Mouse (Mus musculus) lung, postnatal 0 days (tissue): ENCODE measurements at regions not wholly inside any gene's neighbourhood (a gene's known extent, or its start where the extent isn't known, plus 50 kb on each side); places are given as distances from the start of the nearest gene placed in this dataset.

Experiments used
- ATAC-seq: fragments of 200-750 bp; cut with Nextera tagmentation; 2 replicates; pipeline ENCODE4 v1.8.0; 2017; ENCODE audit warnings: moderate library complexity
- DNase-seq: peaks from one replicate; pipeline ENCODE4 v3.0.0-alpha.2; 2016; ENCODE audit warnings: low spot score
- H3K27ac ChIP-seq: fragments of 300-500 bp; sonication (generic); 2 replicates; pipeline ENCODE4 v1.5.1; 2014; ENCODE audit warnings: antibody characterized with exemption, mild to moderate bottlenecking, low read length, mixed read lengths
- H3K27me3 ChIP-seq: fragments of 300-500 bp; sonication (generic); replicated peaks from 2 replicates; pipeline ENCODE4 v1.6.1; 2014; ENCODE audit warnings: low read length, mixed read lengths; ENCODE audit not compliant: insufficient read depth
- H3K36me3 ChIP-seq: fragments of 300-500 bp; sonication (generic); 2 replicates; pipeline ENCODE4 v1.6.1; 2014; ENCODE audit warnings: low read length, mixed read lengths; ENCODE audit not compliant: insufficient read depth
- H3K4me1 ChIP-seq: fragments of 300-500 bp; sonication (generic); 2 replicates; pipeline ENCODE4 v1.6.1; 2014; ENCODE audit warnings: antibody characterized with exemption, low read depth, low read length, mixed read lengths; ENCODE audit not compliant: insufficient read depth
- H3K4me2 ChIP-seq: fragments of 300-500 bp; sonication (generic); replicated peaks from 2 replicates; pipeline ENCODE4 v1.6.1; 2014; ENCODE audit warnings: low read depth, mild to moderate bottlenecking, low read length, moderate library complexity, mixed read lengths
- H3K4me3 ChIP-seq: fragments of 300-500 bp; sonication (generic); 2 replicates; pipeline ENCODE4 v1.5.1; 2014; ENCODE audit warnings: low read depth, low read length
- H3K9ac ChIP-seq: fragments of 300-500 bp; sonication (generic); replicated peaks from 2 replicates; pipeline ENCODE4 v1.6.1; 2014; ENCODE audit warnings: low read depth, mild to moderate bottlenecking
- H3K9me3 ChIP-seq: fragments of 300-500 bp; sonication (generic); 2 replicates; pipeline ENCODE4 v1.6.1; 2016; ENCODE audit warnings: low read length, mixed read lengths
- CTCF ChIP-seq: IDR thresholded peaks from 2 replicates; pipeline ENCODE4 v1.5.1; 2016; ENCODE audit warnings: antibody characterized with exemption, mild to moderate bottlenecking
- EP300 ChIP-seq: IDR thresholded peaks from 2 replicates; pipeline ENCODE4 v1.6.1; 2016; ENCODE audit warnings: antibody characterized with exemption, mild to moderate bottlenecking, control low read depth
- WGBS: fragments of 180-500 bp; shearing (Covaris S2); extraction: QIAGEN DNeasy Blood & Tissue Kit; methylation state at CpG from one replicate; pipeline ENCODE4 v1.1.7; 2014; 5-methylcytosine and 5-hydroxymethylcytosine counted together

- Histone ChIP-seq H3K9ac (no peak overlapping the region), H3K27me3 (no peaks in the 10 kb centered on the region), H3K4me3 (no peak overlapping the region), H3K4me2 (no peak overlapping the region), H3K27ac (no peak overlapping the region), H3K9me3 (no peaks in the 10 kb centered on the region), H3K36me3 (no peaks in the 10 kb centered on the region), H3K4me1 (no peaks in the 10 kb centered on the region)
- no peak for TF ChIP-seq CTCF
- TF ChIP-seq EP300: no peak
- DNase-seq (no peak), ATAC-seq (no peak)
- WGBS: 52% methylated on average over 4 of the region's 4 CpGs
Observed at GRCm38 (mm10) chr3:148056074-148056473, 934.3 kb downstream of the Adgrl2 start.

DNA sequence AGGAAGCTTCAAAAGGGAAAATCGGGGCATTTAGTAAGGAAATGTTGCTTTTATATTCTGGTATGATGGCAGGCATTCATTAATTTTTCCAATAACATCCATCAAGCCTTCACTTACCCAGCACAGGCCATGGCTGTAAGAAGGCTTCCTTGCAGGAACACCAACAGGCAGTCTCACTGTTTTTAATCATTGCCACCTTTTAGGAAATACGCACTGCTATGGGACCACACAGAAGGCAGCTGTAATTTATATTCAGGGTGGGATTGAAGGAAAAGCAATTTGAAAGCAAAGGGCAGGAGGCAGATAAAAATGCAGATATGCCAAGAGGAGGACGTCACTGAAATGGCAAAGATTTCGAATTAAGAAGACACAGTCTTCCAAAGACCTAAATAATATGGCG lies 937.8 kb downstream of the Adgrl2 start:
- no peak for TF ChIP-seq EP300
- no peak for TF ChIP-seq CTCF
- no peaks in the 10 kb centered on the region for H3K36me3 ChIP-seq
- ATAC-seq (no peak), DNase-seq (no peak)
- no peaks in the 10 kb centered on the region for H3K27me3 ChIP-seq
- no peaks in the 10 kb centered on the region for H3K4me1 ChIP-seq
- no peak overlapping the region for H3K4me3 ChIP-seq
- H3K4me2 ChIP-seq: no peak overlapping the region
- H3K9me3 ChIP-seq: no peaks in the 10 kb centered on the region
- H3K27ac ChIP-seq: no peak overlapping the region
- H3K9ac ChIP-seq: no peak overlapping the region
- 52% methylated on average over 5 of the region's 5 CpGs for WGBS

DNA sequence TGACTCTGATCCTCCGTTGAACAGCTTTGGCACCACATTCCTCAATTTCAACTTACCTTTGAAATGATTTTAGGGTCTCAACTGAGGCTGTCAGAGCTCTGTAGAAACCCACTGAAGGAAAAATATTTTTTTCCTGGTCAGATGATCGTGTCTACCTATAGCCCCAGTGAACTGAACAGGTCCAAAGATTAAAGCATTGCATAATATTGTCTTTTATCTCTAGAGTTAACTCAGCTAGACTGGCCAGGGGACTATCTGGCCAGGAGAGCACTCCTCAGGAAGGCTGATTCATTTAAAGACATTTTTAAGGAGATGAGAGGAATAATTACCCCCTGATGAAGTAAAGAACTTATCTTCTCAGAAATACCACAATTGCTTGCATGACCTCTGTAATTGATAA lies 942.1 kb downstream of the Adgrl2 start:
- Histone ChIP-seq H3K4me2 (no peak overlapping the region), H3K4me1 (no peaks in the 10 kb centered on the region), H3K4me3 (no peak overlapping the region), H3K9ac (no peak overlapping the region), H3K36me3 (no peaks in the 10 kb centered on the region), H3K27ac (no peak overlapping the region), H3K27me3 (no peaks in the 10 kb centered on the region), H3K9me3 (no peaks in the 10 kb centered on the region)
- DNase-seq (no peak), ATAC-seq (no peak)
- WGBS: 68% methylated on average over 2 of the region's 2 CpGs
- TF ChIP-seq CTCF (no peak), EP300 (no peak)

GRCm38 (mm10) chr3:148032532-148032931 lies 957.8 kb downstream of the Adgrl2 start:
- TF ChIP-seq EP300: no peak
- TF ChIP-seq CTCF: no peak
- no peaks in the 10 kb centered on the region for H3K9me3 ChIP-seq
- H3K27me3 ChIP-seq: no peaks in the 10 kb centered on the region
- no peak overlapping the region for H3K4me2 ChIP-seq
- no peaks in the 10 kb centered on the region for H3K36me3 ChIP-seq
- DNase-seq (no peak), ATAC-seq (no peak)
- H3K4me3 ChIP-seq: no peak overlapping the region
- H3K4me1 ChIP-seq: no peaks in the 10 kb centered on the region; the same call in 1 of the 2 replicates
- WGBS: 71% methylated on average over 6 of the region's 6 CpGs
- H3K9ac ChIP-seq: no peak overlapping the region
- no peak overlapping the region for H3K27ac ChIP-seq

- Histone ChIP-seq H3K36me3 (no peaks in the 10 kb centered on the region), H3K4me1 (no peaks in the 10 kb centered on the region), H3K9ac (no peak overlapping the region), H3K4me2 (no peak overlapping the region), H3K27ac (no peak overlapping the region), H3K27me3 (no peaks in the 10 kb centered on the region), H3K4me3 (no peak overlapping the region), H3K9me3 (no peaks in the 10 kb centered on the region)
- ATAC-seq (no peak), DNase-seq (no peak)
- TF ChIP-seq EP300: no peak
- no peak for TF ChIP-seq CTCF
- 41% methylated on average over 5 of the region's 5 CpGs for WGBS
Observed at GRCm38 (mm10) chr3:148005831-148006230, 984.5 kb downstream of the Adgrl2 start.

- Histone ChIP-seq H3K4me1 (no peaks in the 10 kb centered on the region), H3K4me2 (no peak overlapping the region), H3K9ac (no peak overlapping the region), H3K27ac (no peak overlapping the region), H3K27me3 (no peaks in the 10 kb centered on the region), H3K36me3 (no peaks in the 10 kb centered on the region), H3K9me3 (no peaks in the 10 kb centered on the region), H3K4me3 (no peak overlapping the region)
- peak; percentile 66 for TF ChIP-seq CTCF
- no peak for TF ChIP-seq EP300
- ATAC-seq: no peak
- 55% methylated on average over 3 of the region's 3 CpGs for WGBS
- DNase-seq: no peak
Observed at GRCm38 (mm10) chr3:148004006-148004405, 986.3 kb downstream of the Adgrl2 start.

DNA sequence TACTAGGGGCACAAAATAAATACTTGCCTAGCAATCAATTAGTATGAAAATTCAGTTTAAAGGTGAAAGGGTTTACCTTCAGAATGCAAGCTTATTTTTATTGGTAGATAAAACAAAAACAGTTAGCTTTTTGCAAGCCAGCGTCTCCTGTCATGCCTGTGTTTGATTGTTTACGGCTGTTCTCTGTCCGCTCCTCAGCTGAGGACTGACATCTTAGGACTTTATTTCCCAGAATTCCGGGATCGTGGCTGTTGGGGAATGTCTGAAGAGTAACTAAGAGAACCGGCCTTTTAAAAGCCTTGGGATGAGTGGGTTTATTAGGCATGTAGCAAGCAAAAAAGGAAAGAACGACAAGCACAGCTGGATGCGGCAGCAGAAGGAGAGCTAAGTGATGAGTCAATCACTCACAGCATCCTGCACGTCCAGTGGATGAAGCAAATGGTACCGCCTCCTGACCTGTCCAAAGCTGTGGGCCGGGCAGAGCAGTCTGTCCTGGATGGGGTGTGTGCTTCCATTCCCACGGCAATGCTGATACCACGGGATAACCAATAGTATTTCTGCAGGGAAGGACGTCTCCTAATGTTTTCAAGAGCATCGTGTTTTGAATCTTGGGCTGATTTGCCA lies 990.9 kb downstream of the Adgrl2 start:
- Histone ChIP-seq H3K27me3 (no peaks in the 10 kb centered on the region), H3K36me3 (no peaks in the 10 kb centered on the region), H3K9me3 (no peaks in the 10 kb centered on the region), H3K27ac (no peak overlapping the region), H3K4me2 (peak overlapping the region; percentile 22; the same call in 1 of the 2 replicates), H3K4me3 (no peak overlapping the region), H3K4me1 (no peaks in the 10 kb centered on the region), H3K9ac (no peak overlapping the region)
- no peak for TF ChIP-seq EP300
- no peak for TF ChIP-seq CTCF
- no peak for ATAC-seq
- peak; percentile 21 for DNase-seq
- WGBS: 26% methylated on average over 15 of the region's 15 CpGs
